Mouse (Mus musculus) myocyte (in vitro differentiated cells): ENCODE data around the gene Mum1.

ENCODE experiments used
- E2F4 ChIP-seq: IDR thresholded peaks from one replicate; pipeline ENCODE4 v1.6.1; 2011; ENCODE audit warnings: mild to moderate bottlenecking, control low read depth, moderate library complexity; ENCODE audit not compliant: insufficient read depth
- MAX ChIP-seq: IDR thresholded peaks from one replicate; pipeline ENCODE4 v1.6.1; 2011; ENCODE audit warnings: low read depth, mild to moderate bottlenecking, control low read depth
- MYOD1 ChIP-seq, 3 experiments: IDR thresholded peaks; one replicate each; pipeline ENCODE4 v1.6.1; 2011; ENCODE audit warnings: control low read depth in 2 of 3, low read depth in 2 of 3, mild to moderate bottlenecking in 2 of 3, moderate library complexity in 1 of 3; ENCODE audit not compliant: insufficient read length in 2 of 3, control insufficient read depth in 1 of 3
- MYOG ChIP-seq, 3 experiments: IDR thresholded peaks; one replicate each; pipeline ENCODE4 v1.6.1; 2011; ENCODE audit warnings: control low read depth in 2 of 3, low read depth in 2 of 3, mild to moderate bottlenecking in 2 of 3; ENCODE audit not compliant: insufficient read length in 2 of 3, control insufficient read depth in 1 of 3, insufficient read depth in 1 of 3
- POLR2A ChIP-seq: IDR thresholded peaks from one replicate; pipeline ENCODE4 v1.6.1; 2011; ENCODE audit warnings: low read depth, mild to moderate bottlenecking, control low read depth, moderate library complexity; ENCODE audit not compliant: insufficient read length
- POLR2AphosphoS2 ChIP-seq: IDR thresholded peaks from one replicate; pipeline ENCODE4 v1.6.1; 2011; ENCODE audit warnings: low read depth, control low read depth; ENCODE audit not compliant: insufficient read length
- REST ChIP-seq: IDR thresholded peaks from one replicate; pipeline ENCODE4 v1.6.1; 2011; ENCODE audit warnings: mild to moderate bottlenecking, control low read depth, moderate library complexity; ENCODE audit not compliant: insufficient read depth, insufficient read length
- SRF ChIP-seq: IDR thresholded peaks from one replicate; pipeline ENCODE4 v1.6.1; 2011; ENCODE audit warnings: low read depth; ENCODE audit not compliant: control insufficient read depth, insufficient read length
- TCF12 ChIP-seq: IDR thresholded peaks from one replicate; pipeline ENCODE4 v1.6.1; 2011; ENCODE audit warnings: mild to moderate bottlenecking, control low read depth; ENCODE audit not compliant: poor library complexity, insufficient read depth, severe bottlenecking
- TCF3 ChIP-seq: IDR thresholded peaks from one replicate; pipeline ENCODE4 v1.6.1; 2011; ENCODE audit warnings: low read depth, control low read depth; ENCODE audit not compliant: insufficient read length
- USF1 ChIP-seq: IDR thresholded peaks from one replicate; pipeline ENCODE4 v1.6.1; 2011; ENCODE audit warnings: low read depth, mild to moderate bottlenecking, control low read depth, moderate library complexity

- TF ChIP-seq USF1: no peak
- TF ChIP-seq E2F4: no peak
- TF ChIP-seq POLR2A: no peak
- TF ChIP-seq TCF12: no peak
- TF ChIP-seq MYOG (IDR thresholded peaks at IDR 0.05; ENCODE audit: control insufficient read depth in 1 of 3, insufficient read depth in 1 of 3, insufficient read length in 2 of 3, low read depth in 2 of 3): no peak
- TF ChIP-seq MAX: no peak
- TF ChIP-seq POLR2AphosphoS2: no peak
- TF ChIP-seq SRF: no peak
- no peak for TF ChIP-seq TCF3
- TF ChIP-seq MYOD1 (IDR thresholded peaks at IDR 0.05; ENCODE audit: control insufficient read depth in 1 of 3, insufficient read length in 2 of 3, low read depth in 2 of 3): no peak
- TF ChIP-seq REST: no peak
These were observed 38.5 kb upstream of the Mum1 start for GRCm38 (mm10) chr10:80187739-80188138.
